8 mouse cellular contexts compared by ENCODE assay signal in genomic region chr13:99391417-99391816, GRCm38 (mm10). TPM values are rescaled to one million over a fixed set of nuclear protein-coding genes. Genes with fewer than 3 reads are reported as not detected.
DNase-seq lines count a peak whose midpoint lies in the region; TF ChIP-seq lines count a peak whose summit lies in the region.

No protein-coding gene starts in this region.

- WGBS in kidney, adult 2 months, result 74% methylated on average over 3 of the region's 3 CpGs
- WGBS in olfactory bulb, adult 2 months, result 25% methylated on average over 3 of the region's 3 CpGs

- TF ChIP-seq POLR2A in kidney, adult 2 months (IDR thresholded peaks at IDR 0.05; ENCODE audit: low read depth, low read length), result no peak
- no peak for TF ChIP-seq POLR2A in olfactory bulb, adult 2 months (IDR thresholded peaks at IDR 0.05; ENCODE audit: insufficient read depth, low read depth, low read length)

- H3K36me3 ChIP-seq in kidney, adult 2 months (ENCODE audit: control insufficient read depth, insufficient read depth, low read length), result no peaks in the 10 kb centered on the region

- no peak overlapping the region for H3K27ac ChIP-seq in kidney, adult 2 months (ENCODE audit: insufficient read depth, low read depth, low read length)
- peak overlapping the region; percentile 41 for H3K27ac ChIP-seq in olfactory bulb, adult 2 months (ENCODE audit: insufficient read depth, low read depth, low read length)

- intact Hi-C loops in gastrocnemius, postnatal 36 days (cut with DNase I), result loop anchor here (5.0 kb wide), 1 partner anchor 96 kb away; no protein-coding TSS in a partner anchor

- no peaks in the 10 kb centered on the region; the same call in 1 of the 2 replicates for H3K4me1 ChIP-seq in kidney, adult 2 months (ENCODE audit: control insufficient read depth, insufficient read depth, low read length)
- peaks cover 10% of the 10 kb centered on the region; the same call in 1 of the 2 replicates for H3K4me1 ChIP-seq in olfactory bulb, adult 2 months (ENCODE audit: control insufficient read depth, insufficient read depth, low read length)

- peak; percentile 43 for DNase-seq in kidney, adult 2 months
- DNase-seq in kidney, adult 9 months, result no peak
- DNase-seq in Muller cell, postnatal 12 days (ENCODE audit: inconsistent ontology term), result peak; percentile 94
- DNase-seq in cerebellum, adult 11-12 months, result peak; percentile 75
- DNase-seq in gastrocnemius, postnatal 36 days, result peak; percentile 62 to 72
- DNase-seq in retina, embryonic 14.5 days (ENCODE audit: low spot score), result no peak
- DNase-seq in yolk sac, embryonic 10.5 days (ENCODE audit: low spot score), result no peak

- H3K27me3 ChIP-seq in kidney, adult 2 months (replicated peaks; ENCODE audit: control insufficient read depth, insufficient read depth, low read length), result no peaks in the 10 kb centered on the region

- TF ChIP-seq CTCF in kidney, adult 2 months (conservative IDR thresholded peaks at IDR 0.05; ENCODE audit: insufficient read depth, insufficient read length, low read depth, low read length), result no peak
- TF ChIP-seq CTCF in olfactory bulb, adult 2 months (IDR thresholded peaks at IDR 0.05; ENCODE audit: insufficient read depth, low read depth, low read length), result no peak

- no peak overlapping the region for H3K4me3 ChIP-seq in kidney, adult 2 months (ENCODE audit: insufficient read depth, low read depth, low read length)
- no peak overlapping the region for H3K4me3 ChIP-seq in olfactory bulb, adult 2 months (ENCODE audit: insufficient read depth, low read depth, low read length)

RNA-seq across cellular contexts. Expression of gene Mrps27, which starts 46.8 kb away (rescaled TPM):
- 24.2 and 26.7 TPM in 2 replicates for polyA plus RNA-seq in kidney, adult 2 months (2012; rRNA removed)
- total RNA-seq in gastrocnemius, postnatal 36 days (2021), result 10 to 100 TPM; 27.4 to 28.4 TPM
- not detected in 2 replicates for polyA plus RNA-seq in olfactory bulb, adult 2 months (2012; ENCODE audit: insufficient read depth, insufficient read length, low replicate concordance, missing spikeins)

RNA-seq across cellular contexts. Expression of gene Ptcd2, which starts 46.9 kb away (rescaled TPM):
- 27.3 and 29.4 TPM in 2 replicates for polyA plus RNA-seq in kidney, adult 2 months (2012; rRNA removed)
- 10 to 100 TPM; 22.3 to 28.2 TPM for total RNA-seq in gastrocnemius, postnatal 36 days (2021)
- not detected in 2 replicates for polyA plus RNA-seq in olfactory bulb, adult 2 months (2012; ENCODE audit: insufficient read depth, insufficient read length, low replicate concordance, missing spikeins)

Comparison
In these comparisons a context has a peak if more than half of its experiments do, and no peak if none do; other contexts are left out.
1. DNase-seq: peak in kidney, adult 2 months (single experiment), Muller cell, postnatal 12 days (single experiment), cerebellum, adult 11-12 months (single experiment) and gastrocnemius, postnatal 36 days (2 of 2); none in kidney, adult 9 months (single experiment), retina, embryonic 14.5 days (single experiment) and yolk sac, embryonic 10.5 days (single experiment).
2. RNA of gene Mrps27, which starts 46.8 kb away (polyA plus RNA-seq): 24.2 to 26.7 TPM in kidney, adult 2 months; not detected in olfactory bulb, adult 2 months; every median in the first group is over 10 times any median in the second.
3. RNA of gene Ptcd2, which starts 46.9 kb away (polyA plus RNA-seq): 27.3 to 29.4 TPM in kidney, adult 2 months; not detected in olfactory bulb, adult 2 months; every median in the first group is over 10 times any median in the second.